Mouse (Mus musculus) CH12.LX (cell line): Measurements from ENCODE around the gene Stx11.
A peak's percentile ranks its signal among the peaks of the same experiment; 100 is the strongest.

Experiments used
- CTCF ChIP-seq, 2 experiments: IDR thresholded peaks in 1 of 2; conservative IDR thresholded peaks in 1 of 2; 2 replicates each; pipeline ENCODE4 v1.5.1; 2011 to 2012; ENCODE audit warnings: low read depth in 2 of 2, low read length in 2 of 2, improper control_type of control experiment in 1 of 2, inconsistent platforms in 1 of 2, mild to moderate bottlenecking in 1 of 2, moderate library complexity in 1 of 2
- MAX ChIP-seq: IDR thresholded peaks from 2 replicates; pipeline ENCODE4 v1.6.1; 2011; ENCODE audit warnings: low read length, improper control_type of control experiment
- NRF1 ChIP-seq: IDR thresholded peaks from 2 replicates; pipeline ENCODE4 v1.6.1; 2014; ENCODE audit warnings: low read depth, mild to moderate bottlenecking, inconsistent platforms, low read length, improper control_type of control experiment, moderate library complexity
- POLR2A ChIP-seq: IDR thresholded peaks from 2 replicates; pipeline ENCODE4 v1.6.1; 2011; ENCODE audit warnings: low read depth, mild to moderate bottlenecking, improper control_type of control experiment, low read length
- POLR2AphosphoS2 ChIP-seq: IDR thresholded peaks from 2 replicates; pipeline ENCODE4 v1.6.1; 2011; ENCODE audit warnings: low read depth, low read length, improper control_type of control experiment
- USF1 ChIP-seq: IDR thresholded peaks from 2 replicates; pipeline ENCODE4 v1.6.1; 2014; ENCODE audit warnings: low read depth, mild to moderate bottlenecking, inconsistent platforms, low read length, improper control_type of control experiment
- USF2 ChIP-seq: conservative IDR thresholded peaks from 2 replicates; pipeline ENCODE4 v1.6.1; 2011; ENCODE audit warnings: low read depth, low read length, improper control_type of control experiment
- ZC3H11A ChIP-seq: IDR thresholded peaks from 2 replicates; pipeline ENCODE4 v1.6.1; 2012; ENCODE audit warnings: low read depth, mild to moderate bottlenecking, inconsistent platforms, low read length, improper control_type of control experiment

GRCm38 (mm10) chr10:12977787-12978212 is 13.7 kb upstream of the Stx11 start:
- no peak for TF ChIP-seq USF1
- no peak for TF ChIP-seq USF2
- no peak for TF ChIP-seq POLR2AphosphoS2
- TF ChIP-seq NRF1 = no peak
- TF ChIP-seq POLR2A = peak; percentile 39; the same call in 1 of the 2 replicates
- no peak for TF ChIP-seq ZC3H11A
- no peak for TF ChIP-seq CTCF (conservative IDR thresholded peaks at IDR 0.05 in 1 of 2, IDR thresholded peaks at IDR 0.05 in 1 of 2; ENCODE audit: low read depth in 2 of 2, low read length in 2 of 2)
- no peak; the same call in none of the 2 replicates for TF ChIP-seq MAX
